Mouse (Mus musculus) T-helper 17 cell (primary cell): ENCODE results near the gene Gm21190.
"Not testable (repeated sequence)": the region's sequence is repeated elsewhere in the genome, so short reads cannot be mapped to it uniquely, and the experiment has no call there.

Source experiments
- in situ Hi-C, 2 experiments: fragments of 300-600 bp; cut with MboI, MseI; formaldehyde crosslinking; loops; 1 replicate in 1 of 2; 2 replicates in 1 of 2; pipeline ENCODE4 v1.15.1; 2025; ENCODE audit warnings: high pct_unique_total_duplicates in 2 of 2

The Gm21190 gene

DNA sequence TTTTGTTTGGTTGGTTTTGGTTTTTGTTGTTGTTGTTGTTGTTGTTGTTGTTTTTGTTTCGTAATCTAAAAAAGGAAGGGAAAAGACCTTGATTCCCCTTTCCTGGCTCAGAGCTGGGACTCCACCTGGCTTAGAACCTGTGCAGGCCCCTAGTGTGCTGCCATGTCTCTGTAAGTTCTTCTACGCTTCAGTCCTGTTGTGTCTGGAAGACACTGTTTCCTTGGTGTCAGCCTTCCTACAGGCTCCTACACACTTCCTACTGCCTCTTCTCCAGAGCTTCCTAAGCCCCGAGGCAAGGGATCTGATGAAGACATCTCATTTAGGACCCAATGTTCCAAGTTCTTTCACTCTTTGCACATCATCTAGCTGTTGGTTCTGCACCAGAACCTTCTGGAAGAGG lies 30.7 kb downstream of the Gm21190 start:
- in situ Hi-C loops: not testable (repeated sequence)

DNA sequence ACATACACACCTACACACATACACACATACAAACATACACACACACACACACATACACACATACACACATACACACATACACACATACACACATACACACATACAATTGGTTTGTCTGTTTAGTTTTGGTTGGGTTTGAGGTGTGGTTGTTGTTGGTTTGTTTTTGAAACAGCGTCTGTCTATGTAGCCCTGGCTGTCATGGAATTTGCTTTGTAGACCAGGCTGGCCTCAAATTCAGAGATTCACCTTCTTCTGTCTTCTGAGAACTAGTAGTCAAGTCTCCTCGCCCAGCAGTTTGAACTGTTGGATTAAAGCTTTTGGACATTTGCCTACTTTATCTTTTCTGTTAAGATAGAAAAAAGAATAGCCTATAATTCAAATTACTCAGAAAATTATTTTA lies 38.1 kb downstream of the Gm21190 start:
- in situ Hi-C loops: not testable (repeated sequence)

DNA sequence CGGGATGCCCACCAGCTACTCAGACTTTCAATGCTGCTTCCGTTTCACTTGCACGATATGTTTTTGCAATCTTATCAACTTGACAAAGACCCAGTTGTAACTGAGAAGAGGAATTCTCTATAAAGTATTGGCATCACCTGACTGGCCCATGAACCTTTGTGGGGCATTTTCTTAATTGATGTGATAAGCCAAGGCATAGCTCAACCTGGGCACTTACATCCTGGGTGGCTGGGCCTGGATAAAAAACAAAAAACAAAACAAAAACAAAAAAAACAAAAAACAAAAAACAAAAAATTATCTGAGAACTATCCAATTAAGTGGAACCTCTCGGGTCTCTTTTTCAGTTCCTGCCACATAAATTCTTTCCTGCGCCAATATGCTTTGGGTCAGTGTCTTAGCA lies 40.3 kb downstream of the Gm21190 start:
- in situ Hi-C loops: loop anchor here in 1 of 2 experiments (10.0 kb wide), 1 partner anchor 444 kb away; no protein-coding TSS in a partner anchor

DNA sequence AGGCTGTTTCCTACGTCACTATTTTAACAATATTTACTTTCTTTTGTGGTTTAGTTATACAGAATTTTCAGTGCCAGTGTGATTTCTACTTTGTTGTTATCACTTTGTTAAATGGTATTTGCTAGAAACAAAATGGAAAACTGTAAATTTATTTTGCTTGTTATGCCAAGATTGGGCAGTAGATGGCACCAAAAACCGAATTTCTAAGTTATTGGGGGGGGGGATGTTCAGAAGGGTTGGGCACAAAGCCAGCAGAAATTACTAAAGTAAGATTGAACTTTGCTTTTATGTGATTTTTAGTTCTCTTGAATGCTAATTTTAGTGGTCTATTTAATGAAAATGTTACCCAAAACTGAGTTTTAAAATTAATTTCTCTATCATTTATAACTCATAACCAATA lies 44.4 kb downstream of the Gm21190 start:
- in situ Hi-C loops: loop anchor here in 1 of 2 experiments (5.0 to 10.0 kb wide), 3 partner anchors 178 to 1983 kb away; no protein-coding TSS in a partner anchor

DNA sequence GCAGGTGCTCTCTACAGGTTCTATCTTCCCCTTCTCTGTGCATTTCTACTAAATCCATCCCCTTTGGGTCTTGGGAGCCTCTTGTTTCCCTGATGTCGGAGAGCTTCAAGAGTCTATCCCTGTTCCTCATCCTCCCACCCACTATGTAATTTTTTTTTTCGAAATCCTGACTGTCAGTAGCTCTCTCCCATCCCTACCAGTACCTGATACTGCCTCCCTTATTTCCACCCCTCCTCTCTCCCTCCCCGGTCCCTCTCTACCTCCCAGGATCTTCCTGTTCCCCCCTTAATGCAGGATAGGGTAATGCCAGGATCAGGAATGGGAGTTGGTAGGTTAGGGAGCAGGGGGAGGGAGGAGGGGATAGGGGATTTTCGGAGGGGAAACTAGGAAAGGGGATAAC lies 45.4 kb downstream of the Gm21190 start:
- in situ Hi-C loops: loop anchor here in 1 of 2 experiments (5.0 to 10.0 kb wide), 3 partner anchors 179 to 1984 kb away; no protein-coding TSS in a partner anchor

DNA sequence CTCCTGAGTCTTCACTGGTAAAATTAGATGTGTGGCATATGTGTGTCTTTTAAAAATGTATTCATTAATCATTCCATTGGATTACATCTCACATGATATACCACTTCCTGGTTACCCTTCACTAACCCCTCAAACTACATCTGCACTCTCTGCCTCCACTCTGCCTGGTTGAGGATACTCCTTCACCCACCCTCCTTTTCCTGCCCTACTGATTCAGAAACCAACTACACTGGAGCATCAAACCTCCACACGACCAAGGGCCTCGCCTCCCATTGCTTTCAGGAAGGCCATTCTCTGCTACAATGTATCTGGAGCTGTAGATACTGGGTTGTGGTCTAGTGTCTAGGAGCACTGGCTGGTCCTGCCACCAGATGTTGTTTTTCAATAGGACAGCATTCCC lies 46.2 kb downstream of the Gm21190 start:
- in situ Hi-C loops: loop anchor here in 1 of 2 experiments (5.0 to 10.0 kb wide), 3 partner anchors 179 to 1984 kb away; no protein-coding TSS in a partner anchor

DNA sequence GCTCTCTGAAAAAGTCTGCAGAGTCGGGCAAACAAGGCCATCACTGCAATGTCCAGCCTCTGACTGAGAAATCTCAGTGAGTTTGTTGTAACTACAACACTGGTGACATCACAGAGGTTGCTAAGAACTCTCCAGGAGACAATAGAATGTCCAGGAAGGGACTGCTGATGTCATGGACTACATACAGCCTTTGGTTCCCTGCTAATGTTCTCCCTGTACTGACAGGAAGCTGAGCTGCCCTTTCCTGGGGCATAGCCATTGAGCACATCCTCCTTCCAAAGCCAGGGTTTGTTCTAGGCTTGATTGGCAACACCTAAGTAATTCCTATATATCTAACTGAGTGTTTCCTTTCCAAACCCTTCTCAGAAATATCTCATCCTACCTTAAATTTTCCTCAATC lies 52.6 kb downstream of the Gm21190 start, which contains the start of gene Gm21149:
Gene Gm21149, minus strand, starts transcription at position 101 of the 400 bp plus-strand sequence.
- in situ Hi-C loops: loop anchor here in 1 of 2 experiments (5.0 kb wide), 1 partner anchor 51 kb away; the partner anchor contains the start of gene Gm21190
